Mouse (Mus musculus) MEL (cell line): Measurements from ENCODE around the gene Flvcr1. TPM values are rescaled to one million over a fixed set of nuclear protein-coding genes. Genes with fewer than 3 reads are reported as not detected.
A peak's percentile ranks its signal among the peaks of the same experiment; 100 is the strongest.

Source experiments
- DNase-seq: peaks from one replicate; pipeline ENCODE4 v3.0.0; 2011; ENCODE audit warnings: low read depth, low spot score
- H3K27ac ChIP-seq: 2 replicates; pipeline ENCODE4 v1.5.1; 2012; ENCODE audit warnings: low read depth, mild to moderate bottlenecking, control low read depth, low read length, moderate library complexity; ENCODE audit not compliant: control insufficient read depth
- H3K27me3 ChIP-seq, 2 experiments: fragments of 150-350 bp in 1 of 2; sonication (generic) in 1 of 2; 2 replicates each; pipeline ENCODE4 v1.6.1; 2012; ENCODE audit warnings: low read length in 2 of 2, mild to moderate bottlenecking in 2 of 2, improper control_type of control experiment in 1 of 2, moderate library complexity in 1 of 2; ENCODE audit not compliant: insufficient read depth in 2 of 2, control insufficient read depth in 1 of 2
- H3K36me3 ChIP-seq, 2 experiments: 2 replicates each; pipeline ENCODE4 v1.6.1; 2012 to 2014; ENCODE audit warnings: low read length in 2 of 2, improper control_type of control experiment in 1 of 2, inconsistent platforms in 1 of 2, mild to moderate bottlenecking in 1 of 2; ENCODE audit not compliant: insufficient read depth in 2 of 2, control insufficient read depth in 1 of 2
- H3K4me1 ChIP-seq, 2 experiments: fragments of 150-350 bp in 1 of 2; sonication (generic) in 1 of 2; 2 replicates each; pipeline ENCODE4 v1.6.1; 2012; ENCODE audit warnings: low read length in 2 of 2, improper control_type of control experiment in 1 of 2, mild to moderate bottlenecking in 1 of 2; ENCODE audit not compliant: insufficient read depth in 2 of 2, control insufficient read depth in 1 of 2
- H3K4me3 ChIP-seq, 2 experiments: fragments of 150-350 bp in 1 of 2; sonication (generic) in 1 of 2; 2 replicates each; pipeline ENCODE4 v1.5.1; 2012; ENCODE audit warnings: low read depth in 2 of 2, low read length in 2 of 2, mild to moderate bottlenecking in 2 of 2, moderate library complexity in 2 of 2, control low read depth in 1 of 2, improper control_type of control experiment in 1 of 2; ENCODE audit not compliant: control insufficient read depth in 1 of 2, insufficient read depth in 1 of 2
- H3K79me2 ChIP-seq: 2 replicates; pipeline ENCODE4 v1.6.1; 2012; ENCODE audit warnings: mild to moderate bottlenecking, low read length, moderate library complexity; ENCODE audit not compliant: control insufficient read depth, poor library complexity, insufficient read depth
- H3K9ac ChIP-seq: 2 replicates; pipeline ENCODE4 v1.6.1; 2012; ENCODE audit warnings: low read depth, mild to moderate bottlenecking, control low read depth, low read length, moderate library complexity; ENCODE audit not compliant: control insufficient read depth, poor library complexity, severe bottlenecking
- H3K9me3 ChIP-seq: fragments of 150-350 bp; sonication (generic); replicated peaks from 2 replicates; pipeline ENCODE4 v1.6.1; 2012; ENCODE audit warnings: mild to moderate bottlenecking, low read length, improper control_type of control experiment, moderate library complexity; ENCODE audit not compliant: insufficient read depth
- E2F4 ChIP-seq: IDR thresholded peaks from 2 replicates; pipeline ENCODE4 v1.6.1; 2011; ENCODE audit warnings: low read depth, low read length, improper control_type of control experiment, borderline replicate concordance
- ELF1 ChIP-seq: IDR thresholded peaks from 2 replicates; pipeline ENCODE4 v1.6.1; 2014; ENCODE audit warnings: low read depth, mild to moderate bottlenecking, inconsistent platforms, low read length, improper control_type of control experiment, moderate library complexity
- EP300 ChIP-seq, 2 experiments: IDR thresholded peaks; 2 replicates each; pipeline ENCODE4 v1.6.1; 2011; ENCODE audit warnings: improper control_type of control experiment in 2 of 2, low read length in 2 of 2, low read depth in 1 of 2, mild to moderate bottlenecking in 1 of 2
- ETS1 ChIP-seq: IDR thresholded peaks from 2 replicates; pipeline ENCODE4 v1.6.1; 2012; ENCODE audit warnings: low read depth, mild to moderate bottlenecking, inconsistent platforms, low read length, improper control_type of control experiment, moderate library complexity
- GATA1 ChIP-seq: IDR thresholded peaks from 2 replicates; pipeline ENCODE4 v1.6.1; 2011; ENCODE audit warnings: low read depth, low read length, improper control_type of control experiment
- HCFC1 ChIP-seq: IDR thresholded peaks from 2 replicates; pipeline ENCODE4 v1.6.1; 2012; ENCODE audit warnings: low read depth, mild to moderate bottlenecking, inconsistent platforms, low read length, improper control_type of control experiment, moderate library complexity
- MAFK ChIP-seq: IDR thresholded peaks from 2 replicates; pipeline ENCODE4 v1.6.1; 2011; ENCODE audit warnings: low read depth, mild to moderate bottlenecking, low read length, improper control_type of control experiment, borderline replicate concordance
- MAX ChIP-seq: IDR thresholded peaks from 2 replicates; pipeline ENCODE4 v1.6.1; 2011; ENCODE audit warnings: low read length, improper control_type of control experiment
- MAZ ChIP-seq: IDR thresholded peaks from 2 replicates; pipeline ENCODE4 v1.6.1; 2012; ENCODE audit warnings: low read depth, mild to moderate bottlenecking, inconsistent platforms, low read length, improper control_type of control experiment
- MEF2A ChIP-seq: IDR thresholded peaks from 2 replicates; pipeline ENCODE4 v1.6.1; 2014; ENCODE audit warnings: low read depth, mild to moderate bottlenecking, inconsistent platforms, low read length, improper control_type of control experiment; ENCODE audit not compliant: poor library complexity, insufficient replicate concordance, severe bottlenecking; ENCODE audit errors: extremely low read depth
- MXI1 ChIP-seq: IDR thresholded peaks from 2 replicates; pipeline ENCODE4 v1.6.1; 2011; ENCODE audit warnings: mild to moderate bottlenecking, low read depth, low read length, improper control_type of control experiment
- MYC ChIP-seq: IDR thresholded peaks from 2 replicates; pipeline ENCODE4 v1.6.1; 2011; ENCODE audit warnings: low read depth, mild to moderate bottlenecking, low read length, improper control_type of control experiment, moderate library complexity
- NELFE ChIP-seq: IDR thresholded peaks from 2 replicates; pipeline ENCODE4 v1.6.1; 2011; ENCODE audit warnings: low read depth, low read length, improper control_type of control experiment
- NRF1 ChIP-seq: IDR thresholded peaks from 2 replicates; pipeline ENCODE4 v1.6.1; 2014; ENCODE audit warnings: low read depth, mild to moderate bottlenecking, inconsistent platforms, low read length, improper control_type of control experiment, moderate library complexity; ENCODE audit not compliant: poor library complexity, insufficient read depth, severe bottlenecking
- POLR2A ChIP-seq, 2 experiments: IDR thresholded peaks; 2 replicates each; pipeline ENCODE4 v1.6.1; 2011 to 2012; ENCODE audit warnings: low read length in 2 of 2, mild to moderate bottlenecking in 2 of 2, control low read depth in 1 of 2, improper control_type of control experiment in 1 of 2, low read depth in 1 of 2, moderate library complexity in 1 of 2; ENCODE audit not compliant: control insufficient read depth in 1 of 2, insufficient read depth in 1 of 2, poor library complexity in 1 of 2
- POLR2AphosphoS5 ChIP-seq: IDR thresholded peaks from 2 replicates; pipeline ENCODE4 v1.6.1; 2012; ENCODE audit warnings: low read depth, borderline replicate concordance, mild to moderate bottlenecking, inconsistent platforms, low read length, moderate library complexity, mixed read lengths
- RAD21 ChIP-seq: IDR thresholded peaks from 2 replicates; pipeline ENCODE4 v1.6.1; 2011; ENCODE audit warnings: mild to moderate bottlenecking, low read depth, low read length, improper control_type of control experiment
- SMC3 ChIP-seq: IDR thresholded peaks from 2 replicates; pipeline ENCODE4 v1.6.1; 2011; ENCODE audit warnings: low read depth, low read length, improper control_type of control experiment
- TAL1 ChIP-seq: IDR thresholded peaks from 2 replicates; pipeline ENCODE4 v1.6.1; 2012; ENCODE audit warnings: mild to moderate bottlenecking, inconsistent platforms, low read length, moderate library complexity, mixed read lengths
- TCF12 ChIP-seq: IDR thresholded peaks from 2 replicates; pipeline ENCODE4 v1.6.1; 2014; ENCODE audit warnings: low read depth, mild to moderate bottlenecking, inconsistent platforms, low read length, improper control_type of control experiment, moderate library complexity
- USF1 ChIP-seq: IDR thresholded peaks from 2 replicates; pipeline ENCODE4 v1.6.1; 2014; ENCODE audit warnings: low read depth, mild to moderate bottlenecking, inconsistent platforms, low read length, improper control_type of control experiment, moderate library complexity
- ZC3H11A ChIP-seq: IDR thresholded peaks from 2 replicates; pipeline ENCODE4 v1.6.1; 2012; ENCODE audit warnings: low read depth, mild to moderate bottlenecking, inconsistent platforms, low read length, improper control_type of control experiment
- ZKSCAN1 ChIP-seq: IDR thresholded peaks from 2 replicates; pipeline ENCODE4 v1.6.1; 2012; ENCODE audit warnings: low read depth, mild to moderate bottlenecking, inconsistent platforms, low read length, improper control_type of control experiment, moderate library complexity
- ZMIZ1 ChIP-seq: IDR thresholded peaks from 2 replicates; pipeline ENCODE4 v1.6.1; 2012; ENCODE audit warnings: low read depth, mild to moderate bottlenecking, inconsistent platforms, low read length, improper control_type of control experiment, moderate library complexity
- polyA plus RNA-seq, 2 experiments: library from polyadenylated mRNA; stranded (reverse) in 1 of 2; unstranded in 1 of 2; fragments of >175 nt in 1 of 2; fragments of >200 nt in 1 of 2; gene quantifications; 2 replicates each; pipeline versions ENCODE4 v1.2.1 to v1.2.4; 2012; ENCODE audit warnings: low replicate concordance in 2 of 2, low read depth in 1 of 2; ENCODE audit not compliant: insufficient read length in 2 of 2, insufficient read depth in 1 of 2, missing spikeins in 1 of 2
- total RNA-seq: library from RNA; depleted of rRNA; stranded (reverse); fragments of 300-350 nt; gene quantifications from 2 replicates; pipeline ENCODE4 v1.2.3, GENCODE M21; 2012

The Flvcr1 gene
- total and polyA plus RNA-seq, 3 experiments = 19.1 to 36.9 TPM; not detected in 1

DNA sequence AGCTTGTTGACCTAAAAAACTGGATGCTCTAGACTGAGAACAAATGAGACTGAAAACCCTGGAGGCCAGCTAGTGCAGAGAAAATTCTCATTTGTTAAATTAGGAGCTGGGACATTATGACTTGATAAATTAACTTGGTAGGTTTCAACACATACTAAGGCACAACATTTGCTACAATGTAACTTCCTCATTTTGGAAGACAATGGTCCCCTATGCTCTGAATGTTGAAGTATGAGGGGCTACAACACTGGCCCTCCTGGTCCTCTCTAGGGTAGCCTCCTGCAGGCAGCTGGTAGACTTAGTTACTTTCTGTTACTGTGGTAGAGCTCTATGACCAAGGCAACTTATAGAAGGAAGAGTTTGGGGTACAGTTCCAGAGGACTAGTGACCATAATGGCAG, 15.4 kb upstream of the Flvcr1 start:
- H3K9me3 ChIP-seq = no peaks in the 10 kb centered on the region
- H3K36me3 ChIP-seq = peaks cover 0 to 19% of the 10 kb centered on the region in 2 experiments; a peak in 3 of 4 replicates
- peak; percentile 48 for DNase-seq
- no peaks in the 10 kb centered on the region for H3K27me3 ChIP-seq
- no peak overlapping the region for H3K9ac ChIP-seq
- no peak overlapping the region for H3K27ac ChIP-seq
- H3K4me1 ChIP-seq = peaks cover 7 to 22% of the 10 kb centered on the region in 2 experiments
- no peak overlapping the region for H3K4me3 ChIP-seq
- TF ChIP-seq ZC3H11A (no peak), USF1 (no peak), TAL1 (no peak), RAD21 (no peak), ETS1 (no peak), MAZ (no peak), MXI1 (no peak), ZMIZ1 (no peak), MAX (no peak), HCFC1 (no peak), EP300 (IDR thresholded peaks at IDR 0.05; ENCODE audit: low read depth in 1 of 2, low read length in 2 of 2) (no peak), NRF1 (no peak)
- no peaks in the 10 kb centered on the region for H3K79me2 ChIP-seq

GRCm38 (mm10) chr1:191037999-191038398, 12.0 kb upstream of the Flvcr1 start:
- Histone ChIP-seq H3K9me3 (no peaks in the 10 kb centered on the region), H3K9ac (no peak overlapping the region), H3K79me2 (no peaks in the 10 kb centered on the region), H3K4me1 (peaks cover 7 to 15% of the 10 kb centered on the region in 2 experiments), H3K27ac (no peak overlapping the region), H3K36me3 (peaks cover 0 to 18% of the 10 kb centered on the region in 2 experiments; a peak in 2 of 4 replicates), H3K4me3 (no peak overlapping the region), H3K27me3 (no peaks in the 10 kb centered on the region)
- DNase-seq = no peak
- peak; percentile 93 for TF ChIP-seq ZKSCAN1
- no peak for TF ChIP-seq MXI1

GRCm38 (mm10) chr1:191036554-191037334, 10.8 kb upstream of the Flvcr1 start, which contains the start of gene Spata45:
TSS of gene Spata45 (plus strand) at chr1:191036639.
- Histone ChIP-seq H3K9me3 (no peaks in the 10 kb centered on the region), H3K4me3 (no peak within 1 kb of the TSS), H3K9ac (no peak within 1 kb of the TSS), H3K27ac (no peak within 1 kb of the TSS), H3K4me1 (peaks cover 0 to 4% of the 10 kb centered on the region in 2 experiments), H3K27me3 (no peaks in the 10 kb centered on the region), H3K79me2 (no peaks in the 10 kb centered on the region), H3K36me3 (peaks cover 0 to 5% of the 10 kb centered on the region in 2 experiments; a peak in 2 of 4 replicates)
- TF ChIP-seq ELF1 = no peak
- TF ChIP-seq NELFE = no peak
- TF ChIP-seq POLR2AphosphoS5 = no peak
- TF ChIP-seq MYC = no peak
- no peak for TF ChIP-seq TAL1
- TF ChIP-seq ZMIZ1 = no peak
- no peak for TF ChIP-seq MAFK
- TF ChIP-seq MXI1 = no peak
- TF ChIP-seq E2F4 = no peak
- TF ChIP-seq USF1 = no peak
- TF ChIP-seq EP300 (IDR thresholded peaks at IDR 0.05; ENCODE audit: low read depth in 1 of 2, low read length in 2 of 2) = no peak
- TF ChIP-seq POLR2A (IDR thresholded peaks at IDR 0.05; ENCODE audit: control insufficient read depth in 1 of 2, insufficient read depth in 1 of 2, low read depth in 1 of 2, low read length in 2 of 2, poor library complexity in 1 of 2) = no peak
- no peak for TF ChIP-seq ZC3H11A
- TF ChIP-seq TCF12 = no peak
- no peak for TF ChIP-seq GATA1
- no peak for TF ChIP-seq SMC3
- TF ChIP-seq HCFC1 = no peak
- TF ChIP-seq MEF2A = no peak
- DNase-seq = no peak
